Mouse (Mus musculus) lung, adult 2 months (tissue): ENCODE results near the gene Trim72.

Experiments used
- CTCF ChIP-seq: fragments of 200-500 bp; IDR thresholded peaks from 2 replicates; pipeline ENCODE4 v1.5.1; 2011; ENCODE audit warnings: mild to moderate bottlenecking, low read length, control low read depth; ENCODE audit not compliant: insufficient read depth
- POLR2A ChIP-seq: fragments of 200-500 bp; IDR thresholded peaks from 2 replicates; pipeline ENCODE4 v1.6.1; 2011; ENCODE audit warnings: low read depth, mild to moderate bottlenecking, control low read depth, low read length, borderline replicate concordance; ENCODE audit errors: extremely low read depth

DNA sequence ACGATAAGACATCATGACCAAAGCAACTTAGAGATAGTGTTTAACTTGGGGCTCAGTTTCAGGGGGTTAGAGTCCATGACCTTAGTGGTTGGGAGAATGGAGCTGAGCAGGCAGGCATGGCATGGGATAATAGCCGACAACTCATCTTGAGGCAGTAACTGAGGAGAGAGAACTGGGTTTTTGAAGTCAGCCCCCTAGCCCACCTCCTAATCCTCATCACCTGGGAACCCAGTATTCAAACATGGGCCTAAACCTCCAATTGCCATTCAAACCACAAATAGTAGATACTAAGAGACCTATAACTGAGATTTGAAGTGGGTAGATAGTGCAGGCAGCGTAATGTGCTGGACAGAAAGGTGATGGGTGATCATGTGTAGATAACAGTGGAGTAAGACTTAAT lies 23.1 kb upstream of the Trim72 start:
- no peak for TF ChIP-seq POLR2A
- TF ChIP-seq CTCF, result no peak
